Mouse (Mus musculus) ES-Bruce4 (cell line): ENCODE data around the gene Arhgap45. TPM values are rescaled to one million over a fixed set of nuclear protein-coding genes. Genes with fewer than 3 reads are reported as not detected.
A peak's percentile ranks its signal among the peaks of the same experiment; 100 is the strongest.

ENCODE experiments used
- H3K27ac ChIP-seq: 2 replicates; pipeline ENCODE4 v1.5.1; 2012; ENCODE audit warnings: low read length, inconsistent platforms; ENCODE audit not compliant: insufficient read depth
- H3K27me3 ChIP-seq: 2 replicates; pipeline ENCODE4 v1.6.1; 2012; ENCODE audit warnings: mild to moderate bottlenecking, low read length, inconsistent platforms; ENCODE audit not compliant: control insufficient read depth, poor library complexity, insufficient read depth, severe bottlenecking
- H3K36me3 ChIP-seq: 2 replicates; pipeline ENCODE4 v1.6.1; 2012; ENCODE audit warnings: inconsistent platforms, mild to moderate bottlenecking, low read length, moderate library complexity; ENCODE audit not compliant: control insufficient read depth, poor library complexity, insufficient read depth, severe bottlenecking
- H3K4me1 ChIP-seq: one replicate; pipeline ENCODE4 v1.8.1; 2011; ENCODE audit warnings: low read length; ENCODE audit not compliant: control insufficient read depth, insufficient read depth
- H3K4me3 ChIP-seq: 2 replicates; pipeline ENCODE4 v1.5.1; 2011; ENCODE audit warnings: low read depth, mild to moderate bottlenecking, low read length
- H3K9ac ChIP-seq: 2 replicates; pipeline ENCODE4 v1.6.1; 2012; ENCODE audit warnings: low read depth, mild to moderate bottlenecking, inconsistent platforms; ENCODE audit not compliant: poor library complexity, severe bottlenecking
- H3K9me3 ChIP-seq: replicated peaks from 2 replicates; pipeline ENCODE4 v1.6.1; 2012; ENCODE audit warnings: mild to moderate bottlenecking, low read length, inconsistent platforms; ENCODE audit not compliant: control insufficient read depth, poor library complexity, insufficient read depth, severe bottlenecking
- CTCF ChIP-seq: IDR thresholded peaks from one replicate; pipeline ENCODE4 v1.8.1; 2011; ENCODE audit warnings: low read depth, low read length
- EP300 ChIP-seq: IDR thresholded peaks from 2 replicates; pipeline ENCODE4 v1.6.1; 2011; ENCODE audit warnings: low read depth, low read length; ENCODE audit not compliant: insufficient read depth
- POLR2A ChIP-seq: IDR thresholded peaks from one replicate; pipeline ENCODE4 v1.8.1; 2011; ENCODE audit warnings: low read length; ENCODE audit not compliant: insufficient read depth
- polyA plus RNA-seq: library from polyadenylated mRNA; stranded (reverse); fragments of >200 nt; gene quantifications from 2 replicates; pipeline ENCODE4 v1.2.4, GENCODE M21; 2011; ENCODE audit warnings: low read depth; ENCODE audit not compliant: missing spikeins, insufficient read depth, insufficient read length

Arhgap45 gene
- polyA plus RNA-seq, 1 experiment = 6.5 TPM

DNA sequence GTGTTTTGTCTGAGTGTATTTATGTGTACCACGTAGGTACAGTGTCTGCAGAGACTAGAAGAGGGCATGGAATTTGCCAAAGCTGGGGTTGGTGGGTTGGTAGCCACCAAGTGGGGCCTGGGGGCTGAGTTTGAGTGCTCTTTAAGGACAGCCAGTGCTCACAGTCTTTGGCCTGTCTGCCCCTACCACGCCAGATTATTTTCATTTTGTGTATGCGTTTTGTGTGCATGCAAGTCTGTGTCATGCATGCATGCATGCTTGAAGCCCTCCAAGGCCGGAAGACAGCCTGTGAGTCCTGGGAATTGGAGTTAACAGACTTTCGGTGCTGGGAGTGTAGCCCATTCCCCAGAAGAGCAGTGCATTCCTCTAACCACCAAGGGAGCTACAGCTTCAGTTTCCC lies 38.9 kb downstream of the Arhgap45 start:
- peaks cover 3% of the 10 kb centered on the region for H3K4me1 ChIP-seq
- no peaks in the 10 kb centered on the region for H3K9me3 ChIP-seq
- peak overlapping the region; percentile 32 for H3K27ac ChIP-seq
- no peaks in the 10 kb centered on the region for H3K27me3 ChIP-seq
- peak overlapping the region; percentile 93 for H3K4me3 ChIP-seq
- TF ChIP-seq EP300 = no peak
- no peak for TF ChIP-seq POLR2A
- TF ChIP-seq CTCF = no peak
- H3K36me3 ChIP-seq = peaks cover 20% of the 10 kb centered on the region
- H3K9ac ChIP-seq = peak overlapping the region; percentile 86

GRCm38 (mm10) chr10:80055891-80056290 lies 39.4 kb downstream of the Arhgap45 start:
- peak overlapping the region; percentile 28; the same call in 1 of the 2 replicates for H3K27ac ChIP-seq
- peak overlapping the region; percentile 93 for H3K4me3 ChIP-seq
- peak overlapping the region; percentile 86 for H3K9ac ChIP-seq
- no peaks in the 10 kb centered on the region for H3K27me3 ChIP-seq
- no peaks in the 10 kb centered on the region for H3K9me3 ChIP-seq
- peaks cover 3% of the 10 kb centered on the region for H3K4me1 ChIP-seq
- TF ChIP-seq EP300 = no peak
- TF ChIP-seq POLR2A = no peak
- no peak for TF ChIP-seq CTCF
- peaks cover 20% of the 10 kb centered on the region for H3K36me3 ChIP-seq

DNA sequence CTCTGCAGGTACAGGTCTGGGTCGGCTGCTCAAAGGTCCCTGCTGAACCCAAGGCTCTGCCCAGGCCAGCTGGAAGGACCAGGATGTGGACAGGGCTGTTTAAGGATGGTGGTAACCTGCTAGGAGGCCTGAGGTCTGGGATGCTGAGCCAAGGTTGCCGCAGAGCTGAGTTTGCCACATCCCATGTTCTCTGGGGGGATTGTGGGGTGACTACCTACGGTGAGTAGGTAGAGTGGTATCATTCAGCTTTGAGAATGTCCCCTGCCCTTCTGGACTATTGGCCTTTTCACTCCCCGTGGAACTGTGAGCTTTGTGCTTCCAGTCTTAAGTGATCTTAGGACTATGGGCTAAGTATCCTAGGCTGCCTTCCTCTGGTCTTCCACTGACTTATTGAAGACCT lies 40.1 kb downstream of the Arhgap45 start:
- Histone ChIP-seq H3K36me3 (peaks cover 20% of the 10 kb centered on the region), H3K4me3 (peak overlapping the region; percentile 31), H3K4me1 (peaks cover 3% of the 10 kb centered on the region), H3K9me3 (no peaks in the 10 kb centered on the region), H3K27ac (0 out of 2 replicates have a peak overlapping the region, but pooled peaks have one; percentile 14), H3K27me3 (no peaks in the 10 kb centered on the region), H3K9ac (peak overlapping the region; percentile 52; the same call in 1 of the 2 replicates)
- TF ChIP-seq EP300 = no peak
- no peak for TF ChIP-seq POLR2A
- TF ChIP-seq CTCF = no peak

DNA sequence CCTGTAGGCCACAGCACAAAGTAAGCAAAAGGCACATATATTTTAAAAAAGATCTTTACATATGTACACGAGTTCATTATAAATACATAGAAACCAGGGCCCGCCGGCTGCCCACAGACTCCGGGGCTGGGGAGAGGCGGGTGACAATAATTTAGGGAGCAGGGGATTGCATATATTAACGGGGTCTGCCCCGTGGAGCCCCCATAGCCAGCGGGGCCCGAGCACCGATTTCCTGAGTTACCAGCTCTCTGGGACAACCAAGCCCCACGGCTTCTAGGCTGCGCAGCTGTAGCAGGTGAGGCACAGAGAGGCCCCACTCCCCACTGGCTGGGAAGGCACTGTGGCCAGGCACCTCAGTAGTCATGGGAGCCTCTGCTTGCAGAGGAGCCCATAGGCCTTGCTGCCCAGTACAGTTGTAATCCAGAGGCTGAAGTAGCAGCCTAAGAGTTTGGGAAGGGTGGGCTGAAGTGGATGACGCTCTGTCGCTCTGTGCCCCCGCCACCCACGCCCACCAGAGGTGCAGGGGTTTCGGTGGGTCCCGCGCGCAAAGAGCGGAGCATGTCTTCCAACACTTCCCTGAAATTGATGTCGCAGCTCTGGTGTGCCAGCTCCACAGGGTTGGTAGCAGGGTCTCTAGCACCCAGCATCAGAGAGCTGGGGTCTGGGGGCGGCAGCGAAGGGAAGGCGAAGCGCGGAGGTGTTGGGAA lies 40.7 kb downstream of the Arhgap45 start:
- Histone ChIP-seq H3K9ac (peak overlapping the region; percentile 52), H3K9me3 (no peaks in the 10 kb centered on the region), H3K4me1 (peaks cover 3% of the 10 kb centered on the region), H3K27ac (no peak overlapping the region), H3K4me3 (peak overlapping the region; percentile 37), H3K27me3 (no peaks in the 10 kb centered on the region), H3K36me3 (peaks cover 20% of the 10 kb centered on the region)
- no peak for TF ChIP-seq POLR2A
- no peak for TF ChIP-seq EP300
- no peak for TF ChIP-seq CTCF

GRCm38 (mm10) chr10:80057683-80058326 lies 41.4 kb downstream of the Arhgap45 start:
- Histone ChIP-seq H3K4me1 (no peaks in the 10 kb centered on the region), H3K4me3 (peak overlapping the region; percentile 37), H3K27ac (no peak overlapping the region), H3K36me3 (peaks cover 20% of the 10 kb centered on the region), H3K27me3 (no peaks in the 10 kb centered on the region), H3K9ac (peak overlapping the region; percentile 52), H3K9me3 (no peaks in the 10 kb centered on the region)
- TF ChIP-seq EP300 (no peak), CTCF (no peak), POLR2A (no peak)

DNA sequence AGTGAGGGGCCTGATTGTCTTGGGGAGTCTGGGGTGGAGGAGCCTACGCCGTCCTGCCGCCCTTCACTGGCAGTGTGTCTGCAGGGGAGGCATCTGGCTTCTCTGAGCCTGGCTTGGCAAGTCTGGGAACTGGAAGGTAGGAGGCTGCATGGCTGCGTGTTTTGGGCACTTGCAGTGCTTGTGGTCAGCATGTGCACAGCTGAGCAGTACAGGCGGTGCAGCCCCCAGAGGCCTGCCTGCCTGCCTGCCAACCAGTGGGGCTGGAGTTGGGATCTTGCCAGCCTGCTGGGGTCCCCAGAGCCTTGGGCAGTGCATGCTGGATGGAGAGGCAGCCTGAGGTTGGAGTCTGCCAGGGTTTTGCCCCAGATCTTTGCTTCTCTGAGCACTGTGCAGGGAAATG lies 46.7 kb downstream of the Arhgap45 start:
- H3K27me3 ChIP-seq = no peaks in the 10 kb centered on the region
- no peak overlapping the region for H3K27ac ChIP-seq
- H3K4me3 ChIP-seq = no peak overlapping the region
- no peaks in the 10 kb centered on the region for H3K9me3 ChIP-seq
- H3K9ac ChIP-seq = no peak overlapping the region
- H3K4me1 ChIP-seq = no peaks in the 10 kb centered on the region
- no peaks in the 10 kb centered on the region for H3K36me3 ChIP-seq
- no peak for TF ChIP-seq EP300
- TF ChIP-seq CTCF = no peak
- TF ChIP-seq POLR2A = no peak
